Mouse (Mus musculus) CH12.LX (cell line): Measurements from ENCODE around the gene Phf21a. TPM values are rescaled to one million over a fixed set of nuclear protein-coding genes. Genes with fewer than 3 reads are reported as not detected.
A peak's percentile ranks its signal among the peaks of the same experiment; 100 is the strongest.

Experiments
- DNase-seq: peaks from one replicate; pipeline ENCODE4 v3.0.0-alpha.2; 2013; ENCODE audit errors: extremely low read depth
- H3K27ac ChIP-seq: 2 replicates; pipeline ENCODE4 v1.5.1; 2012; ENCODE audit warnings: low read depth, mild to moderate bottlenecking, control low read depth, moderate library complexity; ENCODE audit not compliant: insufficient read depth
- H3K27me3 ChIP-seq: replicated peaks from 2 replicates; pipeline ENCODE3; 2012; ENCODE audit warnings: inconsistent platforms
- H3K36me3 ChIP-seq, 2 experiments: replicated peaks in 1 of 2; 2 replicates each; pipeline versions ENCODE3 to v1.6.1; 2012; ENCODE audit warnings: inconsistent platforms in 1 of 2, low read length in 1 of 2, mild to moderate bottlenecking in 1 of 2, mixed read lengths in 1 of 2, moderate library complexity in 1 of 2; ENCODE audit not compliant: control insufficient read depth in 1 of 2, insufficient read depth in 1 of 2
- H3K4me1 ChIP-seq, 2 experiments: 2 replicates each; pipeline ENCODE4 v1.6.1; 2012; ENCODE audit warnings: inconsistent platforms in 1 of 2, moderate library complexity in 1 of 2; ENCODE audit not compliant: insufficient read depth in 2 of 2, control insufficient read depth in 1 of 2
- H3K4me2 ChIP-seq: 2 replicates; pipeline ENCODE4 v1.6.1; 2012; ENCODE audit warnings: low read depth, mild to moderate bottlenecking, control low read depth; ENCODE audit not compliant: poor library complexity, insufficient read depth, severe bottlenecking
- H3K4me3 ChIP-seq, 3 experiments: fragments of 150-350 bp in 1 of 3; sonication (generic) in 1 of 3; replicated peaks in 1 of 3; 2 replicates each; pipeline versions ENCODE3 to v1.5.1; 2011 to 2012; ENCODE audit warnings: low read depth in 2 of 3, low read length in 2 of 3, mild to moderate bottlenecking in 2 of 3, moderate library complexity in 2 of 3, control low read depth in 1 of 3, improper control_type of control experiment in 1 of 3, inconsistent platforms in 1 of 3, mixed read lengths in 1 of 3; ENCODE audit not compliant: poor library complexity in 1 of 3
- H3K79me2 ChIP-seq: replicated peaks from 2 replicates; pipeline ENCODE4 v1.6.1; 2012; ENCODE audit warnings: mild to moderate bottlenecking, moderate library complexity; ENCODE audit not compliant: control insufficient read depth, poor library complexity, insufficient read depth, severe bottlenecking; ENCODE audit errors: extremely low read depth
- H3K9ac ChIP-seq: 2 replicates; pipeline ENCODE4 v1.6.1; 2012; ENCODE audit warnings: low read depth, mild to moderate bottlenecking, control low read depth, moderate library complexity; ENCODE audit not compliant: insufficient read depth
- H3K9me3 ChIP-seq: replicated peaks from 2 replicates; pipeline ENCODE3; 2012; ENCODE audit warnings: low read length, inconsistent platforms, mixed read lengths
- BHLHE40 ChIP-seq: IDR thresholded peaks from 2 replicates; pipeline ENCODE4 v1.6.1; 2011; ENCODE audit warnings: mild to moderate bottlenecking, low read depth, low read length, improper control_type of control experiment
- CHD1 ChIP-seq: IDR thresholded peaks from 2 replicates; pipeline ENCODE4 v1.6.1; 2012; ENCODE audit warnings: low read depth, low read length, improper control_type of control experiment, inconsistent platforms
- E2F4 ChIP-seq: IDR thresholded peaks from 2 replicates; pipeline ENCODE4 v1.6.1; 2011; ENCODE audit warnings: low read depth, low read length, improper control_type of control experiment; ENCODE audit not compliant: insufficient replicate concordance
- EP300 ChIP-seq: IDR thresholded peaks from 2 replicates; pipeline ENCODE4 v1.6.1; 2011; ENCODE audit warnings: low read length, improper control_type of control experiment
- GABPA ChIP-seq: IDR thresholded peaks from 2 replicates; pipeline ENCODE4 v1.6.1; 2012; ENCODE audit warnings: low read depth, low read length, improper control_type of control experiment, inconsistent platforms; ENCODE audit not compliant: insufficient replicate concordance
- HCFC1 ChIP-seq: IDR thresholded peaks from 2 replicates; pipeline ENCODE4 v1.6.1; 2012; ENCODE audit warnings: low read depth, mild to moderate bottlenecking, inconsistent platforms, low read length, improper control_type of control experiment
- JUND ChIP-seq: conservative IDR thresholded peaks from 2 replicates; pipeline ENCODE4 v1.6.1; 2011; ENCODE audit warnings: low read depth, low read length, improper control_type of control experiment
- KAT2A ChIP-seq: IDR thresholded peaks from 2 replicates; pipeline ENCODE4 v1.6.1; 2012; ENCODE audit warnings: low read length, improper control_type of control experiment, inconsistent platforms; ENCODE audit not compliant: insufficient replicate concordance
- MAZ ChIP-seq: IDR thresholded peaks from 2 replicates; pipeline ENCODE4 v1.6.1; 2012; ENCODE audit warnings: low read depth, mild to moderate bottlenecking, inconsistent platforms, low read length, improper control_type of control experiment, moderate library complexity
- MEF2A ChIP-seq: IDR thresholded peaks from 2 replicates; pipeline ENCODE4 v1.6.1; 2014; ENCODE audit warnings: low read depth, mild to moderate bottlenecking, inconsistent platforms, low read length, improper control_type of control experiment, borderline replicate concordance
- MXI1 ChIP-seq: IDR thresholded peaks from 2 replicates; pipeline ENCODE4 v1.6.1; 2011; ENCODE audit warnings: mild to moderate bottlenecking, low read depth, low read length, improper control_type of control experiment
- NRF1 ChIP-seq: IDR thresholded peaks from 2 replicates; pipeline ENCODE4 v1.6.1; 2014; ENCODE audit warnings: low read depth, mild to moderate bottlenecking, inconsistent platforms, low read length, improper control_type of control experiment, moderate library complexity
- PAX5 ChIP-seq: IDR thresholded peaks from 2 replicates; pipeline ENCODE4 v1.6.1; 2012; ENCODE audit warnings: low read length, inconsistent platforms, mixed read lengths
- POLR2A ChIP-seq: IDR thresholded peaks from 2 replicates; pipeline ENCODE4 v1.6.1; 2011; ENCODE audit warnings: low read depth, mild to moderate bottlenecking, improper control_type of control experiment, low read length
- POLR2AphosphoS2 ChIP-seq: IDR thresholded peaks from 2 replicates; pipeline ENCODE4 v1.6.1; 2011; ENCODE audit warnings: low read depth, low read length, improper control_type of control experiment
- RAD21 ChIP-seq: IDR thresholded peaks from 2 replicates; pipeline ENCODE4 v1.6.1; 2011; ENCODE audit warnings: low read depth, mild to moderate bottlenecking, low read length, improper control_type of control experiment, moderate library complexity
- RCOR1 ChIP-seq: conservative IDR thresholded peaks from 2 replicates; pipeline ENCODE4 v1.6.1; 2012; ENCODE audit warnings: low read depth, mild to moderate bottlenecking, inconsistent platforms, low read length, improper control_type of control experiment
- SMC3 ChIP-seq: IDR thresholded peaks from 2 replicates; pipeline ENCODE4 v1.6.1; 2011; ENCODE audit warnings: low read depth, low read length, improper control_type of control experiment
- TBP ChIP-seq: conservative IDR thresholded peaks from 2 replicates; pipeline ENCODE4 v1.6.1; 2011; ENCODE audit warnings: low read depth, low read length, improper control_type of control experiment
- USF1 ChIP-seq: IDR thresholded peaks from 2 replicates; pipeline ENCODE4 v1.6.1; 2014; ENCODE audit warnings: low read depth, mild to moderate bottlenecking, inconsistent platforms, low read length, improper control_type of control experiment
- USF2 ChIP-seq: conservative IDR thresholded peaks from 2 replicates; pipeline ENCODE4 v1.6.1; 2011; ENCODE audit warnings: low read depth, low read length, improper control_type of control experiment
- ZNF384 ChIP-seq: IDR thresholded peaks from 2 replicates; pipeline ENCODE4 v1.6.1; 2012; ENCODE audit warnings: low read depth, low read length, improper control_type of control experiment, inconsistent platforms
- dilution Hi-C: fragments of 300-500 bp; cut with MboI; formaldehyde crosslinking; loops from 2 replicates; pipeline ENCODE4 v1.14.3; 2020; ENCODE audit warnings: low sequenced_read_pairs; ENCODE audit not compliant: extremely low pct_unique_long_range_greater_than_20kb, extremely low pct_ligation_motif_present
- in situ Hi-C: fragments of 300-500 bp; cut with MboI; formaldehyde crosslinking; loops from 3 replicates; pipeline ENCODE4 v1.14.3; 2019; ENCODE audit warnings: low sequenced_read_pairs, low pct_ligation_motif_present, low pct_unique_long_range_greater_than_20kb, mixed read lengths
- polyA plus RNA-seq: library from polyadenylated mRNA; unstranded; fragments of >175 nt; gene quantifications from 2 replicates; pipeline ENCODE4 v1.2.1, GENCODE M21; 2012; ENCODE audit warnings: low read depth; ENCODE audit not compliant: insufficient read length
- total RNA-seq, 2 experiments: library from RNA; depleted of rRNA; stranded (reverse); fragments of 300-350 nt in 1 of 2; fragments of >200 nt in 1 of 2; gene quantifications; 2 replicates each; pipeline ENCODE4 v1.2.3; 2012 to 2014

Phf21a gene
- total and polyA plus RNA-seq, 3 experiments = 10.2 to 24.5 (median 12.0) TPM

DNA sequence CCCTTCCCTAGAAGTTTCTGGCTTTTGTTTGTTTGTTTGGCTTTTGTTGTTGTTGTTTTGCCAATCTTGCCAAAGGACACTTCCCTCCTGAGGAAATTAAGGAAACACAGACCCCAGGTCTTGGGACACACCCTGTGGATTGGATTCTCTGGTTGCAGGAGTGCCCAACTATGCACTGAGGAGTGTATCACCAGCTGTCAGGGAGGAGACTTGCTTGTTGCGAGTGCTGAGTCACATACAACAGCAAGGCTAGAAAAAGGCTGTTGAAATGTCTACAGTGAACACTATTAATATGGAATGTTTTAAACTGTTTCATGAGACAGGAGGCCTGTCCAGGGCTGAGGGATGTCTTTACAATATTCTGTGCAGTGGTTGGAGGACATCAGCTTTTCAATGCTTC lies 26.0 kb upstream of the Phf21a start:
- Histone ChIP-seq H3K4me2 (no peak overlapping the region), H3K79me2 (no peaks in the 10 kb centered on the region), H3K4me3 (no peak overlapping the region), H3K9ac (no peak overlapping the region), H3K27me3 (peaks cover 3% of the 10 kb centered on the region), H3K9me3 (no peaks in the 10 kb centered on the region), H3K27ac (peak overlapping the region; percentile 19; the same call in 1 of the 2 replicates), H3K4me1 (peaks cover 27 to 66% of the 10 kb centered on the region in 2 experiments), H3K36me3 (no peaks in the 10 kb centered on the region)
- in situ Hi-C loops = no loop called here
- dilution Hi-C loops = no loop called here
- TF ChIP-seq BHLHE40 (no peak), KAT2A (no peak), POLR2A (no peak), EP300 (no peak), E2F4 (no peak), GABPA (no peak), HCFC1 (no peak), NRF1 (no peak), TBP (no peak), PAX5 (no peak), RCOR1 (no peak)
- DNase-seq = no peak

DNA sequence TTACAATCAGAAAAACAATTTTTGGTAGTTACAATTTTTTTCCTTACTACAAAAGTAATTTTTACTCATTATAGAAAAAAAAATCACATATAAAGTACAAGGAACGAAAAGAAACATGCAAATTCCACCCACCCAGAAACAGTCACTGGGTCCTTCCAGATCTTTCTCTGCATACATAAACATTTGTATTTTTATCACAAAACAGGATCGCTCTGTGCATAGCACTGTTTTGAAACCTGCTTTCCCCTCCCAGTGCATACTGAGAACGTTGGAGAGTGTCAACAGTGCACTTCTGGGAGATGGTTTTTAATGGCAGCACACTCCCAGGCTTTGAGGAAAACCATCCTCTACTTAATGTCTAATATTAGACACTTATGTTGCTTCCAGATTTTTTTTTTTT lies 25.3 kb upstream of the Phf21a start:
- no peaks in the 10 kb centered on the region for H3K36me3 ChIP-seq
- H3K27ac ChIP-seq = no peak overlapping the region
- no peaks in the 10 kb centered on the region for H3K79me2 ChIP-seq
- H3K27me3 ChIP-seq = peaks cover 1% of the 10 kb centered on the region
- in situ Hi-C loops = no loop called here
- no peaks in the 10 kb centered on the region for H3K9me3 ChIP-seq
- no peak for DNase-seq
- peaks cover 31 to 71% of the 10 kb centered on the region in 2 experiments for H3K4me1 ChIP-seq
- no peak overlapping the region for H3K9ac ChIP-seq
- H3K4me3 ChIP-seq = no peak overlapping the region
- H3K4me2 ChIP-seq = no peak overlapping the region
- dilution Hi-C loops = no loop called here
- TF ChIP-seq EP300 (no peak), POLR2A (no peak), ZNF384 (no peak; the same call in 1 of the 2 replicates), KAT2A (no peak), E2F4 (no peak), USF2 (no peak), RAD21 (no peak), NRF1 (no peak), MEF2A (no peak), JUND (no peak), MXI1 (no peak), CHD1 (no peak), POLR2AphosphoS2 (no peak), USF1 (no peak), BHLHE40 (no peak), SMC3 (no peak), MAZ (no peak)
- TF ChIP-seq, all 38 proteins: peak for 0
